Mouse (Mus musculus): ENCODE measurements around the gene Epb42. TPM values are rescaled to one million over a fixed set of nuclear protein-coding genes. Genes with fewer than 3 reads are reported as not detected.
A peak's percentile ranks its signal among the peaks of the same experiment; 100 is the strongest.
"Not testable (repeated sequence)": the region's sequence is repeated elsewhere in the genome, so short reads cannot be mapped to it uniquely, and the experiment has no call there.

Epb42 gene
- polyA plus RNA-seq, 1 experiment from 2014 or later, result 161 TPM

GRCm38 (mm10) chr2:120978693-120979037 lies 58.2 kb downstream of the Epb42 start:
- Histone ChIP-seq H3K27me3 (no peaks in the 10 kb centered on the region), H3K27ac (replicated peaks) (no peak overlapping the region), H3K4me1 (replicated peaks) (peaks cover 24% of the 10 kb centered on the region), H3K4me2 (no peak overlapping the region), H3K4me3 (replicated peaks) (no peak overlapping the region), H3K36me3 (replicated peaks) (0 out of 2 replicates have a peak, but pooled peaks cover 3% of the 10 kb centered on the region), H3K9me3 (replicated peaks) (no peaks in the 10 kb centered on the region), H3K9ac (no peak overlapping the region)
- WGBS (ENCODE audit: insufficient replicate concordance), result 64% methylated on average over 2 of the region's 2 CpGs
- no peak for ATAC-seq (ENCODE audit: insufficient read depth)

DNA sequence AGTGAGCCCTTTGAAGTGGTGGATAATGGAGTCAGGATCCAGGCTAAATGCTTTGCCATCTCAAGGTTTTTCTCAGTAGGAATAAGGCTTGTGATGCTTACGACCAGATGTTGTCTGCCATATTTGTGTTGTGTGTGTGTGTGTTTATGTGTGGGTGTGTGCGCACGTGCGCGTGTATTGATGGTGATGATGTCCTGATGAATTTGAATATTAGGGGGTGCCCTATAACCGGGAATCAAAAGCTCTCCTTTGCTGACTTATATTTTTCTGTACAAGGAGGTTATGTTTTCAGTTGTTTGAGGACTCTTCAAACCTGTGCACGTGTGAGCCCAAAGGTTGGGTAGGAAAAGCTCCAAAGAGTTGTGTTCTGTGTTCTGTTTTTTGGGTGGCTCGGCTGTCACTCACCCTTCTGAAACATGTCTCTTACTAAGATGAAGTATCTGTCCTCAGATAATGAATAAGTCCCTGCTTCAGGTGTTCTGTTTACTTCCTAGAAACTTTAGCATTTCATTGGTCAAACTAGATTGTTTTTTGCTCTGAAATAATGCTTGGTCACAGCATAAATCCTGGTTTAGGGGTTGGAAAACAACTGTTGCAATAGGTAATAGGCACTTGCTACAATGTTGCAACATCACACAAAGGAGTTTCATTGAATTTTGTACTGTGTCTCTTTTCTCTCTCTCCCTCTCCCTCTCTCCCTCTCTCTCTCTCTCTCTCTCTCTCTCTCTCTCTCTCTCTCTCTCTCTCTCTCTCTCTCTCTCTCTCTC lies 58.8 kb downstream of the Epb42 start:
- H3K27ac ChIP-seq (replicated peaks), result peak overlapping the region; percentile 100
- 78% methylated on average over 8 of the region's 8 CpGs for WGBS (ENCODE audit: insufficient replicate concordance)
- H3K4me1 ChIP-seq (replicated peaks), result peaks cover 30% of the 10 kb centered on the region
- H3K27me3 ChIP-seq, result no peaks in the 10 kb centered on the region
- H3K4me2 ChIP-seq, result peak overlapping the region; percentile 95
- H3K36me3 ChIP-seq (replicated peaks), result 0 out of 2 replicates have a peak, but pooled peaks cover 3% of the 10 kb centered on the region
- no peak for ATAC-seq (ENCODE audit: insufficient read depth)
- peak overlapping the region; percentile 89 for H3K9ac ChIP-seq
- H3K4me3 ChIP-seq (replicated peaks), result peak overlapping the region; percentile 85
- no peaks in the 10 kb centered on the region for H3K9me3 ChIP-seq (replicated peaks)

DNA sequence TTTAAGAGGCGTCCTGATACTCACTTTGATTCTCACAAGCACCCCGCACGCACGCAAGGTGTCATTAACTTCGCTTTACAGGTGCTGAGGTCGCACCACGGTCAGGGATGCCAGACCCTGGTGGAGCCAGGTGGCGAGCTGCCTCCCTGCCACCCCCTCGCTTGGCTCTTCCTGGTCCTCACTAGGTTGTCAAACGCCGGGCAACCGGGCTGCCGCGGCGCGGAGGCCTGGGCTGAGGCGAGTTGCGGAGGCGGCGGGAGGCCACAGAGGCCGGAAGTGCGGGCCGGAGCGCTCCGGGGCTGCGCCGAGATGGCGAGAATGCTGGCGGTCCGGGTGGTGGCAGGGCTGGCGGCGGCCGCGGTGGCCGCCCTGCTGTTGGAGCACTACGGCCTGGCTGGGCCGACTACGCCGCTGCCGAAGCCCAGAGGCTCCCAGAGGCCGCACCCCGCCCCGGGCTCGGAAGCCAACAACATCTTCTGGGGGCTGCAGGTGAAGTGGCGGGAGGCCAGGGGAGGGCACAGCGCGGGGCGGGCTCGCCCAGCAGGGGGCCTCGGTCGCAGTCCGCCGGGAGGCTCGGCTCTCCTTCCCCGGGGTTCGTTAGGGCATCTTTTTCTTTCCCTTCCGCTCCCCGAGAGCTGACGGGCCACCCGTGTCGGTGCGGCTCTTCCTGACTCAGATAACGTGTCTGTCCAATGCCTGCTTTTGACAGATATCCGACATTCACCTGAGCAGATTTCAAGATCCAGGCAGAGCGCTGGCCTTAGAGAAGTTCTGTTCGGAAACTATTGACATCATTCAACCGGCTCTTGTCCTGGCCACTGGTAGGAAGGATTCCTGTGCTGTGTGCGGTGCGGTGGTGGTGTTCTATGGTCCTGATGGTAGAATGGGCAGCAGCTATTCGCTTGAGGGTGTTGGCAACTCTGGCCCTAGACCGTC lies 59.6 kb downstream of the Epb42 start, which contains the start of gene Tmem62:
TSS of gene Tmem62 (plus strand) at position 28 of the 936 bp plus-strand sequence.
- H3K9ac ChIP-seq, result peak within 1 kb of the TSS; percentile 89
- H3K27ac ChIP-seq (replicated peaks), result peak within 1 kb of the TSS; percentile 100
- H3K4me3 ChIP-seq (replicated peaks), result peak within 1 kb of the TSS; percentile 85
- H3K4me2 ChIP-seq, result peak within 1 kb of the TSS; percentile 95
- H3K36me3 ChIP-seq (replicated peaks), result 0 out of 2 replicates have a peak, but pooled peaks cover 3% of the 10 kb centered on the region
- peak; percentile 82 for ATAC-seq (ENCODE audit: insufficient read depth)
- H3K9me3 ChIP-seq (replicated peaks), result no peaks in the 10 kb centered on the region
- peaks cover 34% of the 10 kb centered on the region for H3K4me1 ChIP-seq (replicated peaks)
- WGBS (ENCODE audit: insufficient replicate concordance), result 1% methylated on average over 71 of the region's 71 CpGs
- no peaks in the 10 kb centered on the region for H3K27me3 ChIP-seq

DNA sequence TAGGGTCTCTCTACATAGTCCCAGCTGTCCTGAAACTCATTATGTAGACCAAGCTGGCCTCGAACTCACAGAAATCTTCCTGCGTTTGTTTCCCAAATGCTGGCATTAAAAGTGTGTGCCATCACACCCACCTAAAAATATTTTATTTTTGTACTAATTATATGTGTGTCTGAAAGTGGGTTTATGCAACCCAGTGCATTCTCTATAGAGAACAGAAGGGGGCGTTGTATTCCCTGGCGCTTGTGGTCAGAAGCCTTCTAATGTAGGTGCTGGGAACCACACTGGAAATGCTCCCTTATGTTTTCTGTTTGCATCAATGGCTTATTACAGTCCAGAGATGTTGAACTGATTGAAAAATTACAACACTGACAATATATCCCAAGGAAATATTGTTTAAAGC lies 60.6 kb downstream of the Epb42 start:
- Histone ChIP-seq H3K4me3 (replicated peaks) (peak overlapping the region; percentile 85), H3K36me3 (replicated peaks) (0 out of 2 replicates have a peak, but pooled peaks cover 3% of the 10 kb centered on the region), H3K4me2 (peak overlapping the region; percentile 95), H3K9ac (no peak overlapping the region), H3K4me1 (replicated peaks) (peaks cover 41% of the 10 kb centered on the region), H3K9me3 (replicated peaks) (no peaks in the 10 kb centered on the region), H3K27me3 (no peaks in the 10 kb centered on the region), H3K27ac (replicated peaks) (peak overlapping the region; percentile 100; the same call in 1 of the 2 replicates)
- ATAC-seq (ENCODE audit: insufficient read depth), result no peak
- WGBS (ENCODE audit: insufficient replicate concordance), result 40% methylated on average over 4 of the region's 4 CpGs

GRCm38 (mm10) chr2:120972964-120973363 lies 63.9 kb downstream of the Epb42 start:
- Histone ChIP-seq H3K4me1 (replicated peaks) (peaks cover 58% of the 10 kb centered on the region), H3K4me3 (replicated peaks) (peak overlapping the region; percentile 36), H3K36me3 (replicated peaks) (no peaks in the 10 kb centered on the region), H3K27ac (replicated peaks) (peak overlapping the region; percentile 41), H3K4me2 (peak overlapping the region; percentile 63), H3K9ac (peak overlapping the region; percentile 21; the same call in 1 of the 2 replicates), H3K9me3 (replicated peaks) (no peaks in the 10 kb centered on the region), H3K27me3 (no peaks in the 10 kb centered on the region)
- ATAC-seq (ENCODE audit: insufficient read depth), result no peak
- 18% methylated on average over 5 of the region's 5 CpGs for WGBS (ENCODE audit: insufficient replicate concordance)

DNA sequence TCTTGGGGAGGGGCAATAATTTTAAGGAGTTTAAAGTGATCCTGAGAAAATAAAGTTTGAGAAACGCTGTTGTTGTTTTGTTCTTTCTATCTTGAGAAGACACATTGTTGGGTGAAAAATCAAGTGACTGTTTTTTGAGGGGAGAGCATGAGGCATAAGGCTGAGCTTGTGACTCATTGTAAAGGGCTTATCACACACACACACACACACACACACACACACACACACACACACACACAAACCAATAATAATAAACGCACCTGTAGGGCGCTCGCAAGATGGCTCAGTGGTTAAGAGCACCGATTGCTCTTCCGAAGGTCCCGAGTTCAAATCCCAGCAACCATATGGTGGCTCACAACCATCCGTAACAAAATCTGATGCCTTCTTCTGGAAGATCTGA lies 64.6 kb downstream of the Epb42 start:
- not testable (repeated sequence) for ATAC-seq (ENCODE audit: insufficient read depth); H3K4me3 ChIP-seq (replicated peaks)

GRCm38 (mm10) chr2:120971766-120972165 lies 65.1 kb downstream of the Epb42 start:
- Histone ChIP-seq H3K9ac (no peak overlapping the region), H3K27ac (replicated peaks) (0 out of 2 replicates have a peak overlapping the region, but pooled peaks have one; percentile 38), H3K4me3 (replicated peaks) (no peak overlapping the region), H3K4me1 (replicated peaks) (peaks cover 56% of the 10 kb centered on the region), H3K4me2 (peak overlapping the region; percentile 73), H3K9me3 (replicated peaks) (no peaks in the 10 kb centered on the region), H3K36me3 (replicated peaks) (0 out of 2 replicates have a peak, but pooled peaks cover 7% of the 10 kb centered on the region), H3K27me3 (no peaks in the 10 kb centered on the region)
- WGBS (ENCODE audit: insufficient replicate concordance), result 74% methylated on average over 4 of the region's 4 CpGs
- no peak for ATAC-seq (ENCODE audit: insufficient read depth)

More for the DNA sequence above, 64.6 kb downstream of the Epb42 start:
- H3K36me3 ChIP-seq (replicated peaks); H3K9ac ChIP-seq; H3K4me2 ChIP-seq; H3K9me3 ChIP-seq (replicated peaks); H3K27ac ChIP-seq (replicated peaks); H3K27me3 ChIP-seq: not testable (repeated sequence)
- 81% methylated on average over 8 of the region's 8 CpGs for WGBS (ENCODE audit: insufficient replicate concordance)
- H3K4me1 ChIP-seq (replicated peaks), result peaks cover 57% of the 10 kb centered on the region

DNA sequence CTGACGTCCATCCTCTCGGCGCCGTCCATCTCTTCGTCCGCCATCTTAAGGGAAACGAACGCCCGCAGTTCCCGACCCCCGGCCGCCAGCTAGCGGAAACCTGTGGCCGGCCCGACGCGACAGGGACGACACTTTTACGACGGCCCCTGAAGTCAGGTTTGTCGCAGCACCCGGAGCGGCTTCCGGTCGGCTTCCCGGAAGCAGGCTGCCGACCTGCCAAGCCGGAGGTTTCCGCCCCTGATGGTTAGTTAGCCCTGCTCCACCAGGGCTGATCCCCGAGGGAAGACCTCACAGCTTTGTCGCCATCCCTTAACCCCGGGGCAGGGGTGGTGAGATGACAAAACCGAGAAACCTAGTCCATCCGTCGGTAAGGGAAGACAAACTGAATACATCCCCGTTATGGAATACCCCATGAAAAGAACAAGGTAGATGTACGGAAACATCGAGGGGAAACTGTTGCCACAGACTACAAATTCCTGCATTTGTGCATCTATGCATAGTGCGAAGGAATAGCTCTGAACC lies 66.3 kb downstream of the Epb42 start, which contains the start of gene Ubr1:
TSS of gene Ubr1 (minus strand) at position 157 of the 522 bp plus-strand sequence.
- Histone ChIP-seq H3K9ac (peak within 1 kb of the TSS; percentile 94), H3K4me3 (replicated peaks) (peak within 1 kb of the TSS; percentile 95), H3K4me1 (replicated peaks) (peaks cover 48% of the 10 kb centered on the region), H3K27ac (replicated peaks) (peak within 1 kb of the TSS; percentile 89), H3K27me3 (no peaks in the 10 kb centered on the region), H3K4me2 (peak within 1 kb of the TSS; percentile 73), H3K9me3 (replicated peaks) (no peaks in the 10 kb centered on the region), H3K36me3 (replicated peaks) (peaks cover 14% of the 10 kb centered on the region; the same call in 1 of the 2 replicates)
- ATAC-seq (ENCODE audit: insufficient read depth), result peak; percentile 84
- under 1% methylated on average over 39 of the region's 39 CpGs for WGBS (ENCODE audit: insufficient replicate concordance)

- Histone ChIP-seq H3K9ac (peak overlapping the region; percentile 94), H3K27me3 (no peaks in the 10 kb centered on the region), H3K9me3 (replicated peaks) (no peaks in the 10 kb centered on the region), H3K4me2 (peak overlapping the region; percentile 73), H3K36me3 (replicated peaks) (peaks cover 14% of the 10 kb centered on the region; the same call in 1 of the 2 replicates), H3K27ac (replicated peaks) (peak overlapping the region; percentile 89), H3K4me3 (replicated peaks) (peak overlapping the region; percentile 95), H3K4me1 (replicated peaks) (peaks cover 49% of the 10 kb centered on the region)
- under 1% methylated on average over 23 of the region's 23 CpGs for WGBS (ENCODE audit: insufficient replicate concordance)
- peak; percentile 42 for ATAC-seq (ENCODE audit: insufficient read depth)
Measured at GRCm38 (mm10) chr2:120970045-120970539, 66.8 kb downstream of the Epb42 start.
